Mouse (Mus musculus) lung, adult 2 months (tissue): ENCODE data around the gene Ddah2.

ENCODE experiments used
- CTCF ChIP-seq: fragments of 200-500 bp; IDR thresholded peaks from 2 replicates; pipeline ENCODE4 v1.5.1; 2011; ENCODE audit warnings: mild to moderate bottlenecking, low read length, control low read depth; ENCODE audit not compliant: insufficient read depth
- POLR2A ChIP-seq: fragments of 200-500 bp; IDR thresholded peaks from 2 replicates; pipeline ENCODE4 v1.6.1; 2011; ENCODE audit warnings: low read depth, mild to moderate bottlenecking, control low read depth, low read length, borderline replicate concordance; ENCODE audit errors: extremely low read depth

GRCm38 (mm10) chr17:35023756-35024155 lies 35.1 kb upstream of the Ddah2 start:
- TF ChIP-seq POLR2A (no peak), CTCF (no peak)
